Mouse (Mus musculus) stomach, embryonic 16.5 days (tissue): ENCODE results near the gene Sgsm3. TPM values are rescaled to one million over a fixed set of nuclear protein-coding genes. Genes with fewer than 3 reads are reported as not detected.

Source experiments
- ATAC-seq: fragments of 200-750 bp; cut with Nextera tagmentation; 2 replicates; pipeline ENCODE4 v1.8.0; 2017; ENCODE audit warnings: moderate number of reproducible peaks, moderate TSS enrichment; ENCODE audit not compliant: insufficient read depth, low FRiP score
- H3K27ac ChIP-seq: fragments of 300-500 bp; sonication (generic); 2 replicates; pipeline ENCODE4 v1.5.1; 2014; ENCODE audit warnings: low read length
- H3K27me3 ChIP-seq: fragments of 300-500 bp; sonication (generic); 2 replicates; pipeline ENCODE4 v1.6.1; 2014; ENCODE audit warnings: low read length, control low read depth, mixed read lengths; ENCODE audit not compliant: control insufficient read depth, insufficient read depth
- H3K36me3 ChIP-seq: fragments of 300-500 bp; sonication (generic); 2 replicates; pipeline ENCODE4 v1.6.1; 2014; ENCODE audit warnings: low read length; ENCODE audit not compliant: control insufficient read depth, insufficient read depth
- H3K4me1 ChIP-seq: fragments of 300-500 bp; sonication (generic); 2 replicates; pipeline ENCODE4 v1.6.1; 2014; ENCODE audit warnings: low read length, control low read depth, mixed read lengths; ENCODE audit not compliant: control insufficient read depth, insufficient read depth
- H3K4me2 ChIP-seq: fragments of 300-500 bp; sonication (generic); 2 replicates; pipeline ENCODE4 v1.6.1; 2014; ENCODE audit warnings: low read depth, low read length, mixed read lengths
- H3K4me3 ChIP-seq: fragments of 300-500 bp; sonication (generic); replicated peaks from 2 replicates; pipeline ENCODE4 v1.5.1; 2014; ENCODE audit warnings: mild to moderate bottlenecking, low read length
- H3K9ac ChIP-seq: fragments of 300-500 bp; sonication (generic); 2 replicates; pipeline ENCODE4 v1.6.1; 2014; ENCODE audit warnings: low read length
- H3K9me3 ChIP-seq: fragments of 300-500 bp; sonication (generic); replicated peaks from 2 replicates; pipeline ENCODE4 v1.6.1; 2016; ENCODE audit warnings: low read length, control low read depth; ENCODE audit not compliant: control insufficient read depth
- WGBS: fragments of 180-500 bp; shearing (Covaris S2); extraction: QIAGEN DNeasy Blood & Tissue Kit; methylation state at CpG from one replicate; pipeline ENCODE4 v1.1.7; 2014; 5-methylcytosine and 5-hydroxymethylcytosine counted together
- polyA plus RNA-seq: library from polyadenylated mRNA; unstranded; fragments of >200 nt; fragmentation: Nextera tagmentation; extraction: Ambion mirVana; gene quantifications from 2 replicates; pipeline ENCODE4 v1.2.1, GENCODE M21; 2015

Sgsm3 gene
- polyA plus RNA-seq, 1 experiment from 2014 or later = 55.9 TPM

DNA sequence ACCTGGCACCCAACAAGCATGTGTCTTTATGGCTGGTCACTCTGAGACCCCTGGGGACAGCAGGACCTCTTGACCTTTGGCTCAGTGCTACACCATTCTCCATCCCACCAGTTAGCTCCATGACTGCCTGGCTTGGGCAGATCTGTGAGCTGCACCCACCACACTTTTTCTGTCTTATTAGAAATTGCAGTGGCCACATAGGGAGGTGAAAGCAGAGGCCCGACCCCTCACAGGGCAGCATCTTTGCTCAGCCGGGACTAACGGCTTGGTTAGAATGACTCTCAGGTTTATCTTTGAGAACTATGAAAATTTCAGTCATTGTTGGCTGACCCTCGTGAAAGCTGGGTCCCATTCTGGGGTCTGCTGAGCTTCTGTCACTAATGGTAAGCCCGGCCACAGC is 49.3 kb downstream of the Sgsm3 start:
- Histone ChIP-seq H3K9me3 (no peaks in the 10 kb centered on the region), H3K27ac (peak overlapping the region; percentile 26; the same call in 1 of the 2 replicates), H3K4me1 (peaks cover 13% of the 10 kb centered on the region), H3K9ac (peak overlapping the region; percentile 31; the same call in 1 of the 2 replicates), H3K27me3 (no peaks in the 10 kb centered on the region), H3K4me2 (no peak overlapping the region), H3K4me3 (no peak overlapping the region), H3K36me3 (no peaks in the 10 kb centered on the region)
- WGBS = 69% methylated on average over 5 of the region's 5 CpGs
- no peak for ATAC-seq

DNA sequence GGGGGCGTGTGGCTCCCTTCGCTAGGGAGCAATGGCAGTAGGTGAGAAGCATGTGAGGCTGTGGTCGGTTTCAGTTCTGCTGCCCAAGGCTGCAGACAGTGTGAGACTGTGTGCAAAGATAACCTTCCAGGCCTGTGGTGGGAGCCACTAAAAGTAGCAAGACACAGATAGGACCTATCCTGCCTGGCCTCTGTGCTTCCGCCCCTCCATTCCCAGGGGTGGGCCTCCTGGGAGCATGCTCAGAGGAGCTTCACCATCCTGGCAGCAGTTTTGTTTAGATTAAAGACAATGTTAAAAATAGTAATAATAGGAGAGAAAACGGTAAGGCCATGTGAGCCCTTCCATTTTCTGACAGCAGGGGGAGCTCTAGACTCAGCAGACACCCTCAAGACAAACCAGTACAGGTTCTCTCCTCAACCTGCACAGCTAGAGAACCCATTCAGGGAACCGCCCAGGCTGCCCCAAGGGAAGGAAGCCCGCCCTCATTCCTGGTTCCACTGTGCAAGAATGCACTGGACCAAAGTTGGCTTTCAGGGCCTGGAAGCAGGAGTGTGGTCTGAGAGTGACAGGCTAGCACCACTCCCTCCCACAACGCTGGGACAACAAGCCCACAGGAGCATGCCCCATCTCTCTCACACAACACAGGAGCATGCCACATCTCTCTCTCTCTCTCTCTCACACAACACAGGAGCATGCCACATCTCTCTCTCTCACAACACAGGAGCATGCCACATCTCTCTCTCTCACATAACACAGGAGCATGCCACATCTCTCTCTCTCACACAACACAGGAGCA is 50.0 kb downstream of the Sgsm3 start:
- Histone ChIP-seq H3K27me3 (no peaks in the 10 kb centered on the region), H3K9ac (peak overlapping the region; percentile 31; the same call in 1 of the 2 replicates), H3K4me1 (peaks cover 13% of the 10 kb centered on the region), H3K4me3 (no peak overlapping the region), H3K9me3 (no peaks in the 10 kb centered on the region), H3K4me2 (0 out of 2 replicates have a peak overlapping the region, but pooled peaks have one; percentile 13), H3K36me3 (no peaks in the 10 kb centered on the region), H3K27ac (peak overlapping the region; percentile 30; the same call in 1 of the 2 replicates)
- WGBS = 26% methylated on average over 8 of the region's 8 CpGs
- ATAC-seq = peak; percentile 86

DNA sequence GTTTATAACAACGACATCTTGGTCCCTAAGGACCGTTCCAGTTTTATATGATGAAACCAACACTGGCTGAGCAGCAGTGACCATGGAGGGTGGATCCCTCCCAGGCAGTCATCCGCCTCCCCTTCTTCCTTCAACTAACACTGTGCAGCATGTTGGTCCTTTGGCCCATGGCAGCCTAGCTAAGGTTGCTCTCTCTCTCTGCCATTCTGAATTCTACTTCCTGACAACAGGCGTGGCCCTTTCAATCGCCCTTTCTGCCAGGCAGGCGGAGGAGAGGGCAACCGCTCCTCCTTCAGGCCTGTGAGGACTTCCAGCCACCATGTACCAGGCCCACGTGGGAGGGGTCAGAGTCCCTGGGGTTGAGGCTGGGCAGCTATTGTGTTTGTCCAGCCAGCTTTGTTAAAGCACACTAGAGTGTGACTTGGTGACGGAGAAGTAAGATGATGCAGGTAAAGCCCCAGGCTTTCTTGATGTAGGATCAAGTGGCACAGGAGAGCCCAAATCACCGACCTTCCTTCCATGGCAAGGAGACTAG is 53.4 kb downstream of the Sgsm3 start:
- ATAC-seq = no peak
- Histone ChIP-seq H3K27me3 (no peaks in the 10 kb centered on the region), H3K4me1 (peaks cover 37% of the 10 kb centered on the region), H3K4me3 (no peak overlapping the region), H3K9ac (no peak overlapping the region), H3K9me3 (no peaks in the 10 kb centered on the region), H3K36me3 (no peaks in the 10 kb centered on the region), H3K27ac (no peak overlapping the region), H3K4me2 (no peak overlapping the region)
- 64% methylated on average over 10 of the region's 10 CpGs for WGBS

DNA sequence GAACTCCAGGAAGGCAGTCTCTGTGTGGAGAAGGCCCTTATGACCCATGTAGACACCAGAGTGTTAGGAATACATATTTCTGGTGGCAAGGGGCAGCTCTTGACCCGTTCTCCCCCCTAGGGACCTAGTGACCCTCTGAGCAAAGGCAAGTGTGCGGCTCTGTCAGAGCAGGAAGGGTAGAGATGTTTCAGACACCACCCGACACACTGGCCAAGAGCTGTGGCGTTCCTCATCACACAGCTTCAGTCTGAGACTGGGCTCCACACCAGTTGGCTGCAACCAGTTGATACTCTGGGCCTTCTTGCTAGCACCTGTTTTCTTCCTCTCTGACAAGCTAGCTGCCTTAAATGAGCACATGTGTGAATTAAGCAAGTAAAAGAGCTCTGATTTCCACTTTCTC is 54.0 kb downstream of the Sgsm3 start:
- H3K4me2 ChIP-seq = no peak overlapping the region
- no peaks in the 10 kb centered on the region for H3K27me3 ChIP-seq
- no peaks in the 10 kb centered on the region for H3K9me3 ChIP-seq
- ATAC-seq = no peak
- H3K4me3 ChIP-seq = no peak overlapping the region
- H3K27ac ChIP-seq = no peak overlapping the region
- H3K36me3 ChIP-seq = no peaks in the 10 kb centered on the region
- H3K9ac ChIP-seq = no peak overlapping the region
- WGBS = 69% methylated on average over 4 of the region's 4 CpGs
- H3K4me1 ChIP-seq = peaks cover 37% of the 10 kb centered on the region

DNA sequence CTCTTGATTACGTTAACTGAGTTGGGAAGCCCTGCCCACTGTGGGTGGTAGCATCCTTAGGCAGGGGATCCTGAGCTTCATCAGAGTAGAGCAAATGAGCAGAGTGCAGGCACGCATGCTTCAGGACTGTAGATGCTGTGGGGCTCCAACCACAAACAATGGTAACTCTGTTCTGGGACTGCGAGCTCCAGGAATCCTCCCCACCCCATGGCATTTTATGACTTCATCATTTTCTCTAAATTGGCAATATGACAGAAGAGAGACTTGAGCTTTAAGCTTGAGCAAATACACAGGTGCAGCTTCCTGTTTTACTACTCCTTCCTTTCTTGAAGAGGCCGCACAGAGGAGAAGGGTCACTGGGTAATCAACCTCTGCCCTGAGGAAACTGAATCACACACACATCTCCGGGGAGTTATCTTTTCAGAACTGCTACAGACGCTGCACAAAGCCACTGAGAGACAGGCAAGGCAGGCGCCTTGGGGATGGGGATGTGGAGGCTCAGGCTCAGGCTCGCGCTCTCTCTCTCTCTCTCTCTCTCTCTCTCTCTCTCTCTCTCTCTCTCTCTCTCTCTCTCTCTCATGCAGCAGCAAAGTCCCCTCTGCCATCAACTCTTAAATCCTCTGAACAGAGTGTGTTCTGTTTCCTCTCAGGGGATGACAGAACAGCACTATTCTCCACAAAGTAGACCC is 55.5 kb downstream of the Sgsm3 start:
- peak; percentile 49; the same call in 1 of the 2 replicates for ATAC-seq
- WGBS = 34% methylated on average over 9 of the region's 9 CpGs
- H3K9ac ChIP-seq = no peak overlapping the region
- H3K4me2 ChIP-seq = no peak overlapping the region
- H3K36me3 ChIP-seq = no peaks in the 10 kb centered on the region
- H3K4me1 ChIP-seq = peaks cover 32% of the 10 kb centered on the region
- H3K27me3 ChIP-seq = no peaks in the 10 kb centered on the region
- no peak overlapping the region for H3K4me3 ChIP-seq
- no peaks in the 10 kb centered on the region for H3K9me3 ChIP-seq
- no peak overlapping the region for H3K27ac ChIP-seq

DNA sequence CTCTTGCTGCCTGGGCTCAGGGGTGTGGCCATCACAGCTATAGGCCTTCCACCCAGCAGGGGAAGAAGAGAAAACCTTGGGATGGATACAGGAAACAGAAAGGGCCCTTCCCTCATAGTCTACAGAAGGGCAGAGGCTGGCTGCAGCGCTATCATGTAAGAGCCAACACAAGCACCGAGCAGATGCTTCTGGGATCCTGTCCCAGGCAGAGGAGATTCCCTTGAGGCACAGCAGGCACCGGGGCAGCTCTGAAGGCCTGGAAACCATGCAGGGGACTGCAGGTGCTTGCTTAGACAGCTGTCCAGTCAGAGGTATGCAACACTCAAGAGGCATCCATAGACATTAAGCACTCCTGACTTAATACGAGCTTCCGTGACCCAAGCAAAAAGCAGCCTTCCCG is 56.6 kb downstream of the Sgsm3 start:
- Histone ChIP-seq H3K4me2 (no peak overlapping the region), H3K4me1 (peaks cover 31% of the 10 kb centered on the region), H3K4me3 (no peak overlapping the region), H3K9me3 (no peaks in the 10 kb centered on the region), H3K9ac (no peak overlapping the region), H3K27me3 (no peaks in the 10 kb centered on the region), H3K27ac (no peak overlapping the region), H3K36me3 (no peaks in the 10 kb centered on the region)
- 71% methylated on average over 6 of the region's 6 CpGs for WGBS
- no peak for ATAC-seq

DNA sequence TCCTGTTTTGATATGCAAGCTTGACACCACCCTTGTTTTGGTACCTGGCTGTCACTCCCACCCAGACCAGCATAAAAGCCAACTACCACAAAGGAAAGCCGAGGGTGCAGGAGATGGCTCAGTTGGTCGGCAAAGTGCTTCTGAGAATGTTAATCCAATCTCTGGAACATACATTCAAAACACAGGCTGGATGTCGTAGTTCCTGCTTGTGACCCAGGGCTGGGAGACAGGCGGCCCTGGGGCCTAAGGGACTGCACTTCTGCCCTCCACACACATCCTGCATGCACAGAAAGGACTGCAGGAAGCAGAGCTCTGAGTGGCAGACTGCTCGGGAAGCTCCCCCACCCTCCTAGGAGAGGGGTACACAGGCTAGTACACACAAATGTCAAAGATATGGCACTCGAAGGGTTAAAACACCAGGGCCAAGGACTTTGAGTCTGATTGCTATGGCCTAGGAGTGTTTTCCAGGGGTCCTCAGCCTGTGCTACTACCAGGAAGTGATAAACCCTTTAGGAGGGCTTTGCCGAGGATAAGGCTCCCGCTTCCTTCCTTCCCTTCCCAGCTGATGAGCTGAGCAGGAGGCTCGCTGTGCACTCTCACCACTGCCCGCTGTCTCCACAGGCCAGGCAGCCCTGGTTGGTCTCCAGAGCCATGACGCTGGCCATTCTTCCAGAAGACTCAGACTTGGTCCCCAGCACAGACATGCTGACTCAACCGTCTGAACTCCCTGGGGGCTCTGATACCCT is 58.0 kb downstream of the Sgsm3 start:
- H3K4me2 ChIP-seq = no peak overlapping the region
- no peaks in the 10 kb centered on the region for H3K27me3 ChIP-seq
- no peak overlapping the region for H3K27ac ChIP-seq
- no peak overlapping the region for H3K4me3 ChIP-seq
- 0 out of 2 replicates have a peak overlapping the region, but pooled peaks have one; percentile 24 for H3K9ac ChIP-seq
- no peak for ATAC-seq
- H3K9me3 ChIP-seq = no peaks in the 10 kb centered on the region
- peaks cover 31% of the 10 kb centered on the region for H3K4me1 ChIP-seq
- 63% methylated on average over 12 of the region's 12 CpGs for WGBS
- no peaks in the 10 kb centered on the region for H3K36me3 ChIP-seq

DNA sequence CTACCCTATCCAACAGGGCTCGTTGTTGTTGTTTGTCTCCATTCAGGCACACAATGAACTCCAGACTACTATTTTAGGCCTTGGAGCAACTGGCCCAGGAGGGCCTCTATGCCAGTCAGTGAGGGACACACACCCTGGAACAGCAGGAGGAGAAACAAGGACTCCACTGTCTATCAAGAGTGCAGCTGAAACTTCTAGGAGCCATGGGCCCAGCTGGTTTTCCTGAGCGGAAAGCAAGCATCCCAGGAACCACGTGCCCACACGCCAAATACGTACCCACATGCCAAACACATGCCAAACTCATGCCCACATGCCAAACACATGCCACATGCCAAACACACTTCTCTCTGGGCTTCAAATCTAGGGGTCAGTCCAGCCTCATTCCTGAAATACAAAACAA is 60.9 kb downstream of the Sgsm3 start:
- no peak overlapping the region for H3K4me3 ChIP-seq
- no peak overlapping the region for H3K4me2 ChIP-seq
- no peaks in the 10 kb centered on the region for H3K27me3 ChIP-seq
- H3K27ac ChIP-seq = no peak overlapping the region
- H3K9ac ChIP-seq = no peak overlapping the region
- H3K9me3 ChIP-seq = no peaks in the 10 kb centered on the region
- WGBS = 82% methylated on average over 5 of the region's 5 CpGs
- peaks cover 19% of the 10 kb centered on the region; the same call in 1 of the 2 replicates for H3K4me1 ChIP-seq
- no peak for ATAC-seq
- no peaks in the 10 kb centered on the region for H3K36me3 ChIP-seq
